Mouse (Mus musculus): ENCODE measurements around the gene Swap70. TPM values are rescaled to one million over a fixed set of nuclear protein-coding genes. Genes with fewer than 3 reads are reported as not detected.

The Swap70 gene
- total and polyA plus RNA-seq, 3 experiments, result 7.7 to 12.7 (median 12.1) TPM

DNA sequence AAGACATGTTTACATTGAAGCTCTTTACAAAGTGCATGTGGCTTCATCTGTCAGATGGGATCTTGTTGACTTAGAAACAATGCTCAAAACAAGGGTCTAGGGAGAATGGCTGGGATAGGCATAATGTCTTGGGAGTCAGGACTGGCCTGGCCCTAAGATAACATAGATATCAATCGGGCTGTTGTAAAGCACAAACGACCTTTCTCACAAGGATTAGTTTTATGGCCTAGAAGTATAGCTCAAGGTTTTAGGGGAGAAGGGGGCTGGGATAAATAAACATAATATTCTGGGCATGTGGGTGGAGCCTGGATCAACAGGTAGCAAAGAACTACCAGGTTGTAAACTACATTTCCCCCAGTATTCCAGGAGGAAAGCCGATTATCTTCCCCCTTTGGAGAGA lies 10.5 kb upstream of the Swap70 start:
- no peaks in the 10 kb centered on the region for H3K4me1 ChIP-seq (ENCODE audit: control insufficient read depth, insufficient read depth, low read length)
- no peak for TF ChIP-seq CTCF (IDR thresholded peaks at IDR 0.05)
- no peaks in the 10 kb centered on the region for H3K27me3 ChIP-seq (ENCODE audit: control insufficient read depth, insufficient read depth, low read length)
- H3K9ac ChIP-seq (ENCODE audit: low read depth, low read length), result no peak overlapping the region
- no peak for DNase-seq
- WGBS, result 69% methylated on average over 3 of the region's 3 CpGs
- H3K36me3 ChIP-seq (ENCODE audit: control insufficient read depth, insufficient read depth, low read length), result no peaks in the 10 kb centered on the region
- H3K79me2 ChIP-seq (replicated peaks; ENCODE audit: control insufficient read depth, insufficient read depth, low read length), result no peaks in the 10 kb centered on the region
- intact Hi-C loops (cut with DNase I), result no loop called here
- no peak overlapping the region for H3K27ac ChIP-seq
- no peak overlapping the region for H3K4me3 ChIP-seq

GRCm38 (mm10) chr7:110214882-110215281 lies 6.6 kb upstream of the Swap70 start:
- no peak overlapping the region for H3K9ac ChIP-seq (ENCODE audit: low read depth, low read length)
- H3K27ac ChIP-seq, result peak overlapping the region; percentile 43; the same call in 1 of the 2 replicates
- DNase-seq, result no peak
- TF ChIP-seq EP300 (IDR thresholded peaks at IDR 0.05; ENCODE audit: insufficient read depth, low read depth, low read length) (no peak), CTCF (IDR thresholded peaks at IDR 0.05) (no peak), POLR2A (IDR thresholded peaks at IDR 0.05; ENCODE audit: insufficient read depth, low read depth, low read length) (no peak)
- intact Hi-C loops (cut with DNase I), result no loop called here
- no peak overlapping the region for H3K4me3 ChIP-seq
- H3K79me2 ChIP-seq (replicated peaks; ENCODE audit: control insufficient read depth, insufficient read depth, low read length), result no peaks in the 10 kb centered on the region
- H3K36me3 ChIP-seq (ENCODE audit: control insufficient read depth, insufficient read depth, low read length), result no peaks in the 10 kb centered on the region
- H3K27me3 ChIP-seq (ENCODE audit: control insufficient read depth, insufficient read depth, low read length), result no peaks in the 10 kb centered on the region
- no peaks in the 10 kb centered on the region for H3K4me1 ChIP-seq (ENCODE audit: control insufficient read depth, insufficient read depth, low read length)
- WGBS, result 10% methylated on average over 3 of the region's 3 CpGs

GRCm38 (mm10) chr7:110221051-110221585 lies 393 bp upstream of the Swap70 start:
- H3K4me1 ChIP-seq (ENCODE audit: control insufficient read depth, insufficient read depth, low read length), result peaks cover 6% of the 10 kb centered on the region
- H3K27me3 ChIP-seq (ENCODE audit: control insufficient read depth, insufficient read depth, low read length), result no peaks in the 10 kb centered on the region
- peak overlapping the region; percentile 21 for H3K9ac ChIP-seq (ENCODE audit: low read depth, low read length)
- TF ChIP-seq POLR2A (IDR thresholded peaks at IDR 0.05; ENCODE audit: insufficient read depth, low read depth, low read length) (no peak), EP300 (IDR thresholded peaks at IDR 0.05; ENCODE audit: insufficient read depth, low read depth, low read length) (no peak), CTCF (IDR thresholded peaks at IDR 0.05) (peak; percentile 68)
- intact Hi-C loops (cut with DNase I), result loop anchor here (1.0 to 2.0 kb wide), 3 partner anchors 30 to 56 kb away; no protein-coding TSS in a partner anchor
- 21% methylated on average over 8 of the region's 8 CpGs for WGBS
- H3K36me3 ChIP-seq (ENCODE audit: control insufficient read depth, insufficient read depth, low read length), result peaks cover 8% of the 10 kb centered on the region
- no peak for DNase-seq
- peak overlapping the region; percentile 97 for H3K27ac ChIP-seq
- H3K79me2 ChIP-seq (replicated peaks; ENCODE audit: control insufficient read depth, insufficient read depth, low read length), result no peaks in the 10 kb centered on the region
- H3K4me3 ChIP-seq, result peak overlapping the region; percentile 99

DNA sequence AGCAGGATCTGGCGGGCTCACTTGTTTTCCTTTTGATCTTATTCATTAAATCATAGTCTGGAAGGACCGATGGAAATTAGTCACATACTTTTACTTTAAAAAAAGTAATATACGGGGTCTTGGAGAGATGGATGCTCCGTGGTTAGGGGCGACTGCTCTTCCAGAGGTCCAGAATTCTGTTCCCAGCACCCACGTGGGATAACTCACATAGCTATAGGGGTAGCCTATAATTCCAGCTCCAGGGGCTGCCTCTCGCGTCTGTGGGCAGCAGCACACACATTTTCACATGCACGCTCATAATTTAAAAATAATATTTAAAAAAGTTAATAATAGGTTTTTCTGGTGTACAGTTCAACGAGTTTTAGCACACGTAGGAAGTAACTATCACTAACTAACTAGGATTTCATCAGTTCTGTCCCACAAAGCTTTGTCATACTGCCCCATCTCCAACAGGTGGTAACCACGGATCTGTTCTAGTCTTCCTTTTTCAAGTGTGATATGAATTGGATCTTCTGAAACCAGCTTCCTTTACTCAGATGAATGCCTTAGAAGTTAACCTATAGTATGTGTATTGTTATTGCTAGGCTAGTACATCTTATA lies 1.2 kb downstream of the Swap70 start:
- Histone ChIP-seq H3K36me3 (ENCODE audit: control insufficient read depth, insufficient read depth, low read length) (peaks cover 8% of the 10 kb centered on the region), H3K4me3 (peak overlapping the region; percentile 99), H3K79me2 (replicated peaks; ENCODE audit: control insufficient read depth, insufficient read depth, low read length) (no peaks in the 10 kb centered on the region), H3K9ac (ENCODE audit: low read depth, low read length) (no peak overlapping the region), H3K4me1 (ENCODE audit: control insufficient read depth, insufficient read depth, low read length) (peaks cover 6% of the 10 kb centered on the region), H3K27ac (peak overlapping the region; percentile 97), H3K27me3 (ENCODE audit: control insufficient read depth, insufficient read depth, low read length) (no peaks in the 10 kb centered on the region)
- TF ChIP-seq POLR2A (IDR thresholded peaks at IDR 0.05; ENCODE audit: insufficient read depth, low read depth, low read length) (no peak), CTCF (IDR thresholded peaks at IDR 0.05) (no peak), EP300 (IDR thresholded peaks at IDR 0.05; ENCODE audit: insufficient read depth, low read depth, low read length) (no peak)
- WGBS, result 17% methylated on average over 12 of the region's 12 CpGs
- no peak for DNase-seq
- intact Hi-C loops (cut with DNase I), result loop anchor here (2.0 kb wide), 3 partner anchors 14 to 100 kb away; partner anchors contain the start of gene Wee1

DNA sequence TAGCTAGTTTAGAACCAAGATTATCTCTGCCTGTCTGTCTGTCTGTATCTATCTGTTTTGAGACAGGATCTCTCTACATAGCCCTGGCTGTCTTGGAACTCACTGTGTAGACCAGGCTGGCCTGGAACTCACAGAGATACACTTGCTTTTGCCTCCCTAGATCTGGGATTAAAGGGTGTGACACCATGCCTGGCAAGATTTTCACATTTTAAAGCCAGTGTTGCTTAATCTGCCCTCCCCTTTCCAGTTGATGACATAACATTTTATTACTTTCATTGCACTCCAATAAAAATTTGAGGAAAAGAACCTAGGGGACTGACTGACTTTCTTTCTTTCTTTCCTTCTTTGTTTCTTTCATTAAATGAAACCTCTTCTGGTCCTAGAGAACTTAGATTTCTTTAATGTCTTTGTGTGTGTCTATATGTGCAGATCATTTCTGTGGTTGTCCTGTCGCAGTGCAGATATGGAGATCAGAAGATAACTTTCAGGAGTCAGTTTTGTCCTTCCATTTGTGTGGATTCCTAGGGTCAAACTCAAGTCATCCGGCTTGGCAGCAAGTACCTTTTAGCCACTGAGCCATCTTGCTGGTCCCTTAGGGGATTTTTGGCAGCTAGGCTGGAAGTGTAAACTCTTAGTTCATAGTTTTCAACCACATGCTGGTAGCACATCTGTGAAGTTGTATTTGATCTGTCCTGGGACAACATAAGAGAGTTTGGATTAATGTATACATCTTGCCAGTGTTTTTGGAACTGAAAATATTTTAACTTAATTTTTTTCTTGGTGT lies 2.4 kb downstream of the Swap70 start:
- no peak overlapping the region for H3K9ac ChIP-seq (ENCODE audit: low read depth, low read length)
- peaks cover 8% of the 10 kb centered on the region for H3K36me3 ChIP-seq (ENCODE audit: control insufficient read depth, insufficient read depth, low read length)
- H3K79me2 ChIP-seq (replicated peaks; ENCODE audit: control insufficient read depth, insufficient read depth, low read length), result no peaks in the 10 kb centered on the region; the same call in 1 of the 2 replicates
- no peak for DNase-seq
- intact Hi-C loops (cut with DNase I), result loop anchor here (2.0 kb wide), 3 partner anchors 13 to 101 kb away; partner anchors contain the start of gene Wee1
- TF ChIP-seq CTCF (IDR thresholded peaks at IDR 0.05) (no peak), POLR2A (IDR thresholded peaks at IDR 0.05; ENCODE audit: insufficient read depth, low read depth, low read length) (no peak), EP300 (IDR thresholded peaks at IDR 0.05; ENCODE audit: insufficient read depth, low read depth, low read length) (no peak)
- H3K4me1 ChIP-seq (ENCODE audit: control insufficient read depth, insufficient read depth, low read length), result peaks cover 6% of the 10 kb centered on the region
- H3K27me3 ChIP-seq (ENCODE audit: control insufficient read depth, insufficient read depth, low read length), result no peaks in the 10 kb centered on the region
- 41% methylated on average over 2 of the region's 2 CpGs for WGBS
- no peak overlapping the region for H3K27ac ChIP-seq
- H3K4me3 ChIP-seq, result no peak overlapping the region

- no peak overlapping the region for H3K27ac ChIP-seq
- H3K9ac ChIP-seq (ENCODE audit: low read depth, low read length), result no peak overlapping the region
- no peak for TF ChIP-seq POLR2A (IDR thresholded peaks at IDR 0.05; ENCODE audit: insufficient read depth, low read depth, low read length)
- TF ChIP-seq EP300 (IDR thresholded peaks at IDR 0.05; ENCODE audit: insufficient read depth, low read depth, low read length), result no peak
- no peak for TF ChIP-seq CTCF (IDR thresholded peaks at IDR 0.05)
- intact Hi-C loops (cut with DNase I), result no loop called here
- WGBS, result 90% methylated on average over 5 of the region's 5 CpGs
- no peaks in the 10 kb centered on the region; the same call in none of the 2 replicates for H3K79me2 ChIP-seq (replicated peaks; ENCODE audit: control insufficient read depth, insufficient read depth, low read length)
- H3K36me3 ChIP-seq (ENCODE audit: control insufficient read depth, insufficient read depth, low read length), result peaks cover 10% of the 10 kb centered on the region
- H3K4me3 ChIP-seq, result no peak overlapping the region
- peaks cover 8% of the 10 kb centered on the region for H3K4me1 ChIP-seq (ENCODE audit: control insufficient read depth, insufficient read depth, low read length)
- no peak for DNase-seq
- no peaks in the 10 kb centered on the region for H3K27me3 ChIP-seq (ENCODE audit: control insufficient read depth, insufficient read depth, low read length)
Measured at GRCm38 (mm10) chr7:110226484-110226883, 5.0 kb downstream of the Swap70 start.

All from heart, adult 2 months (tissue).